Mouse (Mus musculus): Measurements from ENCODE around the gene Atpaf2. TPM values are rescaled to one million over a fixed set of nuclear protein-coding genes. Genes with fewer than 3 reads are reported as not detected.

The Atpaf2 gene
- total RNA-seq, 2 experiments from 2014 or later = 27.5 to 28.0 TPM

DNA sequence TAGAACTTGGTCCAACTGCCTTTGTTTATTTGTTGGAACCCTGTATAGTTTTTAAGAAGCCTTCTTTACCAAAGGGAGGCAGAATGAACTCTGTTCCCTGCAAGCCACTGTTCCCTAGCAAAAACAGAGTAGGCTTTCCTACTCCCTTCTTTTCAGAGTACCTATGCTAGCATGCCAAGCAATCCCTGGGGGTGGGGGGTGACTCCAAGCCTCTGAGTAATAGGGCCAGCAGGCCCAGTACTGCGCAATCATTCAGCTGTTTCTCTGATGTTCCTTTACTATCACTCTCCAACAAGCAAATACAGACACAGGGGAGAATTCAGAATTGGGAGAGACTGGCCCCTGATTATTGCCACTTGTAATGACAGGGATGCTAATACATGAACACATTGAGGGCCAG lies 11.7 kb downstream of the Atpaf2 start:
- no peak for DNase-seq (ENCODE audit: low spot score)

GRCm38 (mm10) chr11:60397172-60397571 lies 21.1 kb downstream of the Atpaf2 start:
- DNase-seq (ENCODE audit: low spot score) = no peak

- DNase-seq (ENCODE audit: low spot score) = no peak
Observed at GRCm38 (mm10) chr11:60396546-60396945, 21.7 kb downstream of the Atpaf2 start.

DNA sequence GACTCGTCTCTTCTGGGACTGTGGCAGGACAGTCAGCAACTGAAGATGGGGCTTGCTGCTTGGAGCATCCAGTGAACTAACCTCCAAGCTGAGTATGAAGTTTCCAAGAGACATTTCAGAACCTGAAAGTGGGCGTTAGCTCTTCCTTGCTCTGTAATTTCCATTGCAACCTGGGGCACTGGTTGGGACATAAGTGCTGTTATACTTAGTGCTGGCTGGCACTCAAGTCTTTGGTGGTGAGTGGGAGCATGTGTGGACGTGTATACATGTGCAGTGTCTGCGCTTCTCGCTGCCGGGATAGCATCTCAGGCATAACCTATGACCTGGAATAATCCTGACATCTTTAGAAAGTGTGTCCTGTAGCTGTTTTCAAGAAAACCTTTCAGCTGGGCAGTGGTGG lies 26.9 kb downstream of the Atpaf2 start:
- DNase-seq (ENCODE audit: low spot score) = no peak

DNA sequence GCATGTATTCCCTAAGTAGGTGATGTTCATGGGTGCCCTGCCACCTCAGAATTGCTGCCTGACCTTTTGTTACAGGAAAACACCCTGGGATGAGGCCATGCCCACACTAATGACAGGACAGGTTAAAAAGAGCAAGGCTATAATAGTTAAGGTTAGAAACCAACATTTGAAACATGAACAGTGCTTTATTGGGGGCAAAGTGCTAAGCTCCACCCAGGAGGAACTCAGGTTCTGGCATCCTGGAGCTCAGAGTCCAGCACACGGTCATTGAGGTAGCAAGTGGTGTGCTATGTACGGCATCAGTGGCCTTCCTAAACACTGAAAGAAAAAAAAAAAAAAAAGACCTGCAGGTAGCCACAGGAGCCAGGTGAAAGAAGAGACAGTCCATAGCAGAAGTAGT lies 30.3 kb downstream of the Atpaf2 start:
- no peak for DNase-seq (ENCODE audit: low spot score)

GRCm38 (mm10) chr11:60385946-60386345 lies 32.3 kb downstream of the Atpaf2 start:
- no peak for DNase-seq (ENCODE audit: low spot score)

DNA sequence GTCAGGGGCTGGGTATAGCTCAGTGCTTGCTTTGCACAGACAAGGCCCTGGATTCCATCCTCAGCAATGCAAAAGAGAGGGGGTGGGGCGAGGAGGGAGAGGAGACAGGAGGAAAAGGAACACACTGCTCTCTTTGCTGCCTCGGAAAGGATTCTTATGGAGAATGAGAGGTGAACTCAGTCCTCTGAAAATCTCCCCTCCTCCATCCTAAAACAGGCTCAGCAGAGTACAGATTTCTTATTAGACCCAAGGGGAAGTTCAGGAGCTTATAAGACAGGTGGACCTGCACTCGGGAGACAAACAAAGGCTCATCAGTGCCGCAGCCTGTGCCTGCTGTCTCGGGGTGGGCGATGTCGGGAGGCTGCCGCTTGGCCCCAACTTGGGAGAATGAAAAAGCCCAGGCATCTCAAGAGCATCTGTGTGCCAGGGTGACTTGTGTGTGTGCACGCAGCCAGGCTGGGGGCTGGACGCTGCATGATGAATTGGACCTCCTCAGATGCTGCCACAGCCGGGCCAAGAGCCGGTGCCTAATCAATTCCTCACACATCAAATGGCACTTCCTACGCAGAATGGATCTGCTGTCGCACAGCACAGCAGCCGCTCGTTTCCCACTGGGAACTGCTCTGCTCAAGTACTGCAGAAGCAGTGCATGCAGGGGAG lies 33.4 kb downstream of the Atpaf2 start:
- DNase-seq (ENCODE audit: low spot score) = no peak

DNA sequence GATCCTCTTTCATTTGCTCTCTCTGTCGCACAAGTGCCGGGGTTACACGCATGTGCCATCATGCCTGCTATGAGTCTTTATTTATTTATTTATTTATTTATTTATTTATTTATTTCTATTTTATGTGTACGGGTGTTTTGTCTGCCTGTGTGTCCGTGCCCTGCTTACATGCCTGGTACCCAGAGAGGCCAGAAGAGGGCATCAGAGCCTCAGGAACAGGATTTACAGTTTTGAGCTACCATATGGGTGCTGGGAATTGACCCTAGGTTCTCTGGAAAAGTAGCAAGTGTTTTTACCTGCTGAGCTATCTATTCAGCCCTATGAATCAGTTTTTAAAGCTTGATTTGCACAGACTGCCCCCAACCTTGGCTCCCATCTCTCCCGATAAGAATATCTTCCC lies 34.7 kb downstream of the Atpaf2 start:
- DNase-seq (ENCODE audit: low spot score) = no peak

DNA sequence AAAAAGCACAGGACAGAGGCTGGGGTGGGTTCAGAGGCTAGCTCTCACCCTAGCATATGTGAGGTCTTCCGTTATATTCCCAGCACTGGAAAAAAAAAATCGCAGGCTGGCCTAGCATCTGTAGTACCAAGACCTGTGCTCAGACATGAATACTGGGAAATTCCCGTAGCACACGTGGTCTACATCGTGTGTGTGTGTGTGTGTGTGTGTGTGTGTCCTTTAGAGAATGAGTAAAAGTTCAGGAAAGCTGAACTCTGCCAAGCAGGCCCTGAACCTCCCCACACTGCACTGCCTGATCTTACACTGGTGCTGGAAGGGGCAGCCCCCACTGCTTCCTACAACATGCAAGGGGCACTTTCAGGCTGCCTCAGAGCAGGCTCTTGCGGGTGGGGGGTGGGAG lies 43.8 kb downstream of the Atpaf2 start:
- no peak for DNase-seq (ENCODE audit: low spot score)

DNA sequence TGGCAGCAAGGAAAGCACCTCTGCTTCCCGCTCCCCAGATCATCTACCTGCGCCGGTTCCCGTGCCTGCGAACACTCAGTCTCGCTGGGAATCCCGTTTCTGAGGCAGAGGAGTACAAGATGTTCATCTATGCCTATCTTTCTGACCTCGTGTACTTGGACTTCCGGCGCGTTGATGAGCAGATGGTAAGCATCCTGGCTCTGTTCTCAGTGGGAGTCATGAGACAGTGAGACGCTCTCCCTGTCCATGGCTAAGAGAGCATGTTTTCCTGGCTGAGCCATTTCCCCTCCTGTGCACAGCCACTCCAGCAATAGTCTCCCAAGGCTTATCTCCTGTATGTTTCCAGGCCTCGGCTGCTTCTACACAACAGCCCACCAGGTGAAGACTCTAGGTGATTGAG lies 47.8 kb downstream of the Atpaf2 start:
- no peak for DNase-seq (ENCODE audit: low spot score)

DNA sequence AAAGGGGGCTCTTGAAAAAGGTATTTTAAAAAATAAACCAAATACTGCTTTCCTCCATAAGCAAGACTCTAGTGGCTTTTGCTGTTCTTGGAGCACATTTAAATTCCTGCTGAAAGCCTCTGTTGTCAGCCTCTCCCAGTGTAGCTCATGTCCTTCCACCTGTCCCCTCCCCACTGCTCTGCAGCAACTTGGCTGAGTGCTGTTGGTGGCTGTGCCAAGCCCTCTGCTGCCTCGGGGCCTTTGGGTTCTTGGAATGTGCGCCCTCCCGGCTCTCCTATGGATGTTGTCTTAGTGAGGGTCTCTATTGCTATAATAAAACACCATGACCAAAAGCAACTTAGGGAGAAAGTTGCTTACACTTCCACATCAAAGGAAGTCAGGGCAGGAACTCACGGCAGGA lies 48.8 kb downstream of the Atpaf2 start:
- no peak for DNase-seq (ENCODE audit: low spot score)

- DNase-seq (ENCODE audit: low spot score) = no peak
Observed at GRCm38 (mm10) chr11:60368909-60369308, 49.3 kb downstream of the Atpaf2 start.

DNA sequence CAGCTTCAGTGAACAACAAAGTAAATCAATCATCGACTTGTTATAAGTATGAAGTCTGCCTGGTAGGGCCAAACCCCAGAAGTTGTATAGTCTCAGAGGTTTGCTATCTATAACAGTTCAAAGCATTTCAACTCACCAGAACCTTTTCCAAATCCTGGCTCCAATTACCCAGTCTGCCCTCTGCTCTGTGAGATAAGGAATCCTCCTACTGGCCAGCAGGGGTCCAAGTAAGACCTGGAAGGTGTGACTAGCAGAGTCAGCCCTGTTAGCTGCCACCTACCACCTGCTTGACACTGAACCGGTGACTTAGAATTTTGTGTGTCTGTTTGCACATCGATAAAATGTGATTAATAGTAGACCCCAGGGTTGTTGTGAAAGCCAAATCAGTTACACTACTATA lies 51.0 kb downstream of the Atpaf2 start:
- no peak for DNase-seq (ENCODE audit: low spot score)

DNA sequence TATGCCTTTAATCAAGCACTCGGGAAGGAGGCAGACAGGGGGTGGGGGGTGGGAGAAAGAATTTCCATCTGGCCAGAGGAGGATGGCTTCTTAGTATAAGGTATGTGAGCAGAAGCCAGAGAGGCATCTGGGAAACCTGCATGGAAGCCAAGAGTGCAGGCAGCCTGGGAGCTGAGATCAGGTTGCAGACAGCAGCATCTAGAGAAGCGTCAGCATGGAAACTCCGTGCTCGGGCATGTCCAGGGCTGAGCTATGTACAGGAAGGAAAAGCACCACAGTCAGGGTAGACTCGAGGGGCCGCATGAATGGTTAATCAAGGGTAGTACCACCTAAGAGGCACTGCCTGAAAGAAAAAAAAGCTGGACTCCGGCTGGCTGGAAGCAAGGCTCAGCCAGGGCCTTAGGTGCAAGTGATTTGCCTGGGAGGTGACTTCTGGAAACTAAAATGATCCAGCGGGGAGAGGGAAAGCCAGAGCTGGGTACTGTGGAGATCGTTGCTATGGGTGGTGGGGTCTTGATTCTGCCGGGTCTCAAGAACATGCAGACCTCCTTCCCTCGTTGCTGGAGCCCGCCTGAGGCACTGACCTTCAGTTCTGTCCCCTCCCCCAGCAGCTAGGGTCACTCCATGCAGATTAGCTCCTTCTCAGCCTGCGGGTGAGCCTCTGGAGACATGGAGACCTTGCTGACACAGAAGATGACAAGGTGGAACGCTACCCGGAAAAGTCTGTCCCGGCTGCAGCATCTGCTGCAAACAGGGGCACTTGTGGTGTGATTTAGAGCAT lies 51.8 kb downstream of the Atpaf2 start:
- peak; percentile 50 for DNase-seq (ENCODE audit: low spot score)

DNA sequence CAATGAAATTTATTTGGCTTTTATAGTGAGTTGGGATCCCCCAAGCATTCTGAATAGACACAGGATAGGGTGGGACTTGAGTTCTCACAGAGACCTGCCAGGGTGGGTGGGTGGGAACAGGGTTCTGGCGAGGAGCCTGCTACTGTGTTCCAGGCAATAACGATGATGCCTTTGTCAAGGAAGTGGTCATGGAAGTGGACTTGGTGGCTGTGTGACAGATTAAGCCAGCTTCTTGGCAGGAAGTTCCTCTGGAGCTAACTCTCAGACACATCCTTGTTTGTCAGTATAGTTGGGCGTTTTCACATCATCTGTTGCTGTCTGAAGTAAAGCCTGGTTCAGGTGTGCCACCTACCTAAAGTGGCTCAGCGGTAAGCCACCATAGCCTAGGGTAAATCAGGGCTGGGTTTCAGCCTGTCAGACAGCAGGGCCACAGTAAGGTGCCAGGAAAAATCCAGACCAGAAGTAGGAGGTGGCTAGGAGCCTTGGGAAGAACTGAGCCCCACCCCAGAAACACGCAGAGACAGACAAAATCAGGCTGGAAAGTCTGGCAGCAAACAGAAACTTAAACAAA lies 57.5 kb downstream of the Atpaf2 start:
- DNase-seq (ENCODE audit: low spot score) = no peak

GRCm38 (mm10) chr11:60359936-60360335 lies 58.3 kb downstream of the Atpaf2 start:
- DNase-seq (ENCODE audit: low spot score) = no peak

DNA sequence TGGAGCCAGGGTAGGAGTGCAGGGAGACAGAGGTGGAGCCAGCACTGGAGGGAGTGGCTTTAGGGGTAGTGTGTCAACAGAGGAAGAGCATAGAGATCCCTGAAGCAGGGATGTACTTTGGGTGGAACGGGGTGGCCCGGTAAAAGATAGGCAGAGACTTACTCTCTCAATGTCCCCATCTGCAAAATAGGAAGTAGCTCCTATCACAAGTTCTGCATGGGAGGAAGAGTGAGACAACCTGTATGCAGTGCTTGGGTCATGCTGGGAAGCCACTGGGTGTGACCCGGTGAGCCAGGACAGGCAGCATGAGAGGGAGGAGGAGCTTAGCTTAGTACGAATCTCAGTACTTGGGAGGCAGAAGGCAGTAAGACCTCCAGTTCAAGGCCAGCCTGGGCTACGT lies 59.1 kb downstream of the Atpaf2 start:
- DNase-seq (ENCODE audit: low spot score) = no peak

DNA sequence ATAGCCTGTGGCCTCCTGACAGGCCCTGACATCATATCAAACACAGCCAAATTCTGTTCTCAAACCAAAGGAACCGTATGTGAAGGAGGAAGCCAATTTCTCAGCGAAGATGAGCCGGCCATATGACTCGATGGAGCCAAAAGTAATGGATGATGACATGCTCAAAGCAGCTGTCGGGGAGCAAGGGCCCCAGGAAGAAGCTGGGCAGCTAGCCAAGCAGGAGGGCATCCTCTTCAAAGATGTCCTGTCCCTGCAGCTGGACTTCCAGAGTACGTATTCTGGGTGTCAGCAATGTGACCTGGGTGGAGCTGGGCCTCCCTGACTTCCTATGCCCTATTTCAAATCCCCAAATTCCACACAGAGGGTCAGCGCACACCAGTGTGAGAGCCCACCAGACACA lies 59.7 kb downstream of the Atpaf2 start:
- peak; percentile 25 for DNase-seq (ENCODE audit: low spot score)

GRCm38 (mm10) chr11:60357116-60357515 lies 61.1 kb downstream of the Atpaf2 start:
- DNase-seq (ENCODE audit: low spot score) = no peak

- no peak for DNase-seq (ENCODE audit: low spot score)
Observed at GRCm38 (mm10) chr11:60355952-60356351, 62.3 kb downstream of the Atpaf2 start.

- DNase-seq (ENCODE audit: low spot score) = peak; percentile 100
Observed at GRCm38 (mm10) chr11:60352559-60353411, 65.5 kb downstream of the Atpaf2 start, which contains the start of the genes Tom1l2 and Drc3. TSS of gene Tom1l2 (minus strand) at chr11:60352905. TSS of gene Drc3 (plus strand) at chr11:60353329.

DNA sequence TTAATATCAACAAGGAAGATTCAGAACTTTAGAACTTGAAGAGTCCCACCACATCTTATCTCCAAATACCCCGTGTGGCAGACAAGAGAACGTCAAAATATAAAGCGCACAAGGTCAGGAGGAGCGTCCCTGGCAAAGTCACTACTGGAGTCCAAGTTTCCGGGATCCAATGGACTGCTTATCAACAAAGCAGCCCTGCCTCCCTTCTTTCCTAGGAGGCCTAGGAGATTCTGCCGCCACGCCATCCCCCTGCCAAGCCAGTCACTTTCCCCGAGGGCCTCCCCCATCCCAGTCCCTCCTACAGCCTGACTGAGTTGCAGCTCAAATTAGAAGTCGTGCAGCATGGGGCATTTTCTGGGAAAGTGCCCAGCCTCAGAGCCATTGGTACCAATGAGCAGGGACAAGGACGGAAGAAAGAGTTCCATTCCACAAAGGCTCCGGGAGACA lies 66.3 kb downstream of the Atpaf2 start:
- DNase-seq (ENCODE audit: low spot score) = peak; percentile 58

All from gastrocnemius, adult 18-20 months (tissue).